Mouse (Mus musculus) kidney, adult 2 months (tissue): Measurements from ENCODE around the gene Zfp456.

Source experiments
- CTCF ChIP-seq: fragments of 200-500 bp; conservative IDR thresholded peaks from 2 replicates; pipeline ENCODE4 v1.5.1; 2011; ENCODE audit warnings: low read depth, mild to moderate bottlenecking, control low read depth, low read length, moderate library complexity, mixed read lengths; ENCODE audit not compliant: insufficient read depth, insufficient read length
- POLR2A ChIP-seq: fragments of 200-500 bp; IDR thresholded peaks from one replicate; pipeline ENCODE4 v1.6.1; 2011; ENCODE audit warnings: low read depth, low read length, control low read depth

- TF ChIP-seq CTCF (no peak), POLR2A (no peak)
These were observed 42.7 kb downstream of the Zfp456 start for GRCm38 (mm10) chr13:67332877-67333276.
